Mouse (Mus musculus) liver, embryonic 14.5 days (tissue): ENCODE results near the gene Abcb11.

Experiments used
- CTCF ChIP-seq: IDR thresholded peaks from 2 replicates; pipeline ENCODE4 v1.5.1; 2016; ENCODE audit warnings: antibody characterized with exemption, low read depth, control low read depth
- EP300 ChIP-seq: IDR thresholded peaks from 2 replicates; pipeline ENCODE4 v1.6.1; 2016; ENCODE audit warnings: antibody characterized with exemption, low read depth

GRCm38 (mm10) chr2:69342496-69343221 is at the start of gene Abcb11:
- TF ChIP-seq EP300 (no peak), CTCF (no peak)
